Mouse (Mus musculus) testis, adult 2 months (tissue): ENCODE measurements around the gene Il6st. TPM values are rescaled to one million over a fixed set of nuclear protein-coding genes. Genes with fewer than 3 reads are reported as not detected.
A peak's percentile ranks its signal among the peaks of the same experiment; 100 is the strongest.

ENCODE experiments used
- H3K27ac ChIP-seq: fragments of 200-500 bp; 2 replicates; pipeline ENCODE4 v1.5.1; 2012; ENCODE audit warnings: low read depth, low read length; ENCODE audit not compliant: control insufficient read depth, insufficient read depth
- H3K27me3 ChIP-seq: fragments of 200-500 bp; 2 replicates; pipeline ENCODE4 v1.6.1; 2012; ENCODE audit warnings: mild to moderate bottlenecking, low read length, moderate library complexity; ENCODE audit not compliant: control insufficient read depth, insufficient read depth
- H3K36me3 ChIP-seq: fragments of 200-500 bp; 2 replicates; pipeline ENCODE4 v1.6.1; 2012; ENCODE audit warnings: mild to moderate bottlenecking, low read length; ENCODE audit not compliant: control insufficient read depth, insufficient read depth
- H3K4me1 ChIP-seq: fragments of 200-500 bp; 2 replicates; pipeline ENCODE4 v1.6.1; 2012; ENCODE audit warnings: low read length; ENCODE audit not compliant: control insufficient read depth, insufficient read depth
- H3K4me3 ChIP-seq: fragments of 200-500 bp; 2 replicates; pipeline ENCODE4 v1.5.1; 2012; ENCODE audit warnings: low read depth, mild to moderate bottlenecking, low read length, moderate library complexity, mixed read lengths; ENCODE audit not compliant: control insufficient read depth
- CTCF ChIP-seq: fragments of 200-500 bp; IDR thresholded peaks from 2 replicates; pipeline ENCODE4 v1.5.1; 2012; ENCODE audit warnings: low read depth, mild to moderate bottlenecking, inconsistent platforms, low read length, moderate library complexity; ENCODE audit not compliant: control insufficient read depth, insufficient read depth, insufficient replicate concordance
- POLR2A ChIP-seq: fragments of 200-500 bp; IDR thresholded peaks from 2 replicates; pipeline ENCODE4 v1.6.1; 2012; ENCODE audit warnings: low read depth, mild to moderate bottlenecking, inconsistent platforms, low read length, moderate library complexity; ENCODE audit not compliant: control insufficient read depth
- polyA plus RNA-seq: library from polyadenylated mRNA; depleted of rRNA; stranded (reverse); fragments of >200 nt; gene quantifications from 2 replicates; pipeline ENCODE4 v1.2.3, GENCODE M21; 2012; rRNA removed

The Il6st gene
- 3.9 and 4.0 TPM in 2 replicates for polyA plus RNA-seq

GRCm38 (mm10) chr13:112463868-112464625 lies at the start of gene Il6st:
Il6st (plus strand) TSS chr13:112464070.
- Histone ChIP-seq H3K4me1 (no peaks in the 10 kb centered on the region; the same call in 1 of the 2 replicates), H3K36me3 (no peaks in the 10 kb centered on the region), H3K4me3 (peak within 1 kb of the TSS; percentile 92), H3K27me3 (no peaks in the 10 kb centered on the region), H3K27ac (peak within 1 kb of the TSS; percentile 92)
- no peak for TF ChIP-seq CTCF
- TF ChIP-seq POLR2A = peak; percentile 75

DNA sequence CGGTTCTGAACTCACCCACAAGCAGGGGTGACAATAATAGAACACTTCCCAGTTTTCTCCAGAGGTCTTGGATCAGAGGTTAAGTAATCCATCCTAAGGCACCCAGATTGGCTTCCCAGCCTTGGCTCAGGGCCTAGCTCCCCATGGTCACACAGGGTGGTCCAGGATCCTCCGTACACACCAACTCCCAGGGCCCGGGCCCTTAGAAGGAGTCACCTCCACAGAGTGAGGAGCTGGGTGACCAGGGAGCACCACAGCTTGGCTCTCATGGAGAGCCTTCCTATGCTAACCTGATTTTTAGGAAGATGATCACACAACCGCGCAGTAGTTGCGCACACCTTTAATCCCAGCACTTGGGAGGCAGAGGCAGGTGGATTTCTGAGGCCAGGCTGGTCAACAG lies 48.0 kb upstream of the Il6st start:
- H3K4me3 ChIP-seq = no peak overlapping the region
- H3K27me3 ChIP-seq = no peaks in the 10 kb centered on the region
- peaks cover 3% of the 10 kb centered on the region; the same call in 1 of the 2 replicates for H3K4me1 ChIP-seq
- TF ChIP-seq POLR2A = no peak
- TF ChIP-seq CTCF = no peak
- no peaks in the 10 kb centered on the region for H3K36me3 ChIP-seq
- H3K27ac ChIP-seq = no peak overlapping the region

DNA sequence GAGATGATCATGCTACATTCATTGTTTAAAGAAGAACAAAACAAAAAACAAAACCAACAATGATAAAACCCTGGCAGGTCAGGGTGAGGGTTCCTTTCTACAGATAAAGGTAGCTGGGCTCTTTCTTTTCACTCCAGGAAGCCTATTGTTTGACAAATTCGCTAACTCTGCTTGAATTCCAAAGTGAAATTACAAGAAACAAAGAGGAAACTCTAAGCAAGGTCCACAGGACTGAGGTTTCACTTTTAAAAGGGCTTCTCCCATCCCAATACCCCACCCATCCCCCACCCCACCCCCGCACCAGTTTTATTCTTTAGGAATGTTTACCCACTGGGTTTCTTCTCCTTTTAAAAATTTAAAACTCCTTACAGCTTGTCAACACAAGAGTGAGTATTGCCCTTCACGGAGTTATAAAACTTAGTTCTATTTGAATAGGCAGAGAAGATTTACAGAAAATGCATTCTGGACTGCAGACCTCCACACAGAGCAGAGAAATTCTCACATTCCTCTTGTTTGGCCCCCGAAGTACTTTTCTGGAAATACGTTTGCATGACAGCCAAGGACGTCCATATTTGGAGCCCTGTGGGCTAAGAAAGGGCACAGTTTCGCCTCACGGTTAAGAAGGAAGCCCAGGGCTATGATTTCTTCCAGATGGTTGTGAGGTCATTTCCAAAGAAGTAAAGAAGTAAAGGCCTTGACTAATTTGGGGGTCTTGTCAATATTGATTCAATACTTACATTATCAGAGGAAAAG lies 47.3 kb upstream of the Il6st start:
- Histone ChIP-seq H3K27me3 (no peaks in the 10 kb centered on the region), H3K4me3 (no peak overlapping the region), H3K27ac (no peak overlapping the region), H3K4me1 (peaks cover 3% of the 10 kb centered on the region; the same call in 1 of the 2 replicates), H3K36me3 (no peaks in the 10 kb centered on the region)
- no peak for TF ChIP-seq POLR2A
- TF ChIP-seq CTCF = no peak

GRCm38 (mm10) chr13:112417163-112417523 lies 46.7 kb upstream of the Il6st start:
- TF ChIP-seq CTCF (no peak), POLR2A (no peak)
- H3K27me3 ChIP-seq = no peaks in the 10 kb centered on the region
- H3K27ac ChIP-seq = no peak overlapping the region
- peaks cover 3% of the 10 kb centered on the region; the same call in 1 of the 2 replicates for H3K4me1 ChIP-seq
- no peak overlapping the region for H3K4me3 ChIP-seq
- H3K36me3 ChIP-seq = no peaks in the 10 kb centered on the region

DNA sequence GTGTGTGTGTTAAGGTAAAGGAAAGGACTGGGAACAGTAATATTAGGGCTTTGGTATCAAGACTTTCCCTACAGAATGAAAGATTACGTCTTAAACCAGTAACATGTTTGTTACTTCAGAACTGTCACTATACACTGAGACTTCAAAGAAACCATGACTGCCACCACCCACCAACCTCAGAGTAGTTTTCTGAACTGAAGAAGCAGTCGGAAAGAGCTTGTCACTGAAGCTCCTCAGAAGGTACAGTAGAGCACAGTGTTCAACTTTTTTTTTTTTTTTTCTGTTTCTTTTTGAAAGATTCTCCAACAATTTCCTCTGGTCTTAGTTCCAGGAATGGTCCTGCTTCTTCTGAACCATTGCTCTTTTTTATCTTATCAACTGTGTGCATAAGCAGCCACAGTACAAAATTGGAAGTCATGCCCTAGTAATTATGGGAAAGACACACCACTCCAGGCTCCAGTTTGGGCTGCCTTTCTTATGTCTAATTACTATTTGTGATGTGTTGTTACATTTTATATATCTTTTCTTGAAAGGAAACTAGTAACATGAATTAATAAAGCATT lies 45.9 kb upstream of the Il6st start:
- peaks cover under 1% of the 10 kb centered on the region; the same call in 1 of the 2 replicates for H3K4me1 ChIP-seq
- TF ChIP-seq POLR2A (no peak), CTCF (no peak)
- H3K27me3 ChIP-seq = no peaks in the 10 kb centered on the region
- no peak overlapping the region for H3K27ac ChIP-seq
- no peak overlapping the region for H3K4me3 ChIP-seq
- H3K36me3 ChIP-seq = no peaks in the 10 kb centered on the region

DNA sequence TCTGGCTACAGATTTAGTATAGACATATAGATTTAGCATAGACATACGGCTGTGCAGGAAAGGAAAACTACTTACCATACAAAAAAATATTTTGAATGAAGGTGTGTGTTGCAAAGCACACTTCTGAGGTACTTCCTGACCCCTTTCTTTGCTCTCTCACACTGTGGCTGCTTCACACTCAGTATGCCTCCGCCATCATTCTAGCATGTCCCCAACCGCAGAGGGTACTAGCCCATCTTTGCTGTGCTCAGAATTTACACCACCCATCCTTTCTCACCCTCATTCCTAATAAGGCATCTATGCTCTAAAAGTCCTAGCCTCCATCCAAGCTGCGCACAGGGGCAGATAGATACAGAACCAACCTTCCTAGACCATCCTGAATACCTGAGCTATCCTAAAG lies 45.3 kb upstream of the Il6st start:
- H3K36me3 ChIP-seq = no peaks in the 10 kb centered on the region
- H3K4me3 ChIP-seq = no peak overlapping the region
- H3K27ac ChIP-seq = no peak overlapping the region
- no peaks in the 10 kb centered on the region for H3K27me3 ChIP-seq
- TF ChIP-seq CTCF = no peak
- no peak for TF ChIP-seq POLR2A
- no peaks in the 10 kb centered on the region for H3K4me1 ChIP-seq

DNA sequence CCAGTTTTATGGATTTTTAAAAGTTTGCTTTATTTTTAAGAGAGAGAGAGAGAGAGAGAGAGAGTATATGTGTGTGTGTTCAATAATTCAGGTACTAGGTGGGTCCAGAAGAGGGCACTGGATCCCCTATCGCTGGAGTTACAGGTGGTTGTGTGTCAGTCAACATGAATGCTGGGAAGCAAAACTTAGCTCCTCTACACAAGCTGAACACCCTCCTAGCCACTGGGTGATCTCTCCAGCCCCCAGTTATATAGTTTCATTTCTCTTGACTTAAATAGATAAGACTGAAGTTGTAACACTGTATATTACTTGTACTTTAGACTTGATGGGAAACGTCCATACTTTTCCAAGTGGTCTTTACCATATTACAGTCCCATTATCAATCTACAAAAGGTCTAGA lies 39.7 kb upstream of the Il6st start:
- Histone ChIP-seq H3K4me3 (no peak overlapping the region), H3K27ac (no peak overlapping the region), H3K4me1 (0 out of 2 replicates have a peak, but pooled peaks cover 2% of the 10 kb centered on the region), H3K36me3 (no peaks in the 10 kb centered on the region), H3K27me3 (no peaks in the 10 kb centered on the region)
- TF ChIP-seq CTCF (no peak), POLR2A (no peak)
